Mouse (Mus musculus) C2C12 (cell line): ENCODE data around the gene Spred2.

Experiments used
- CEBPB ChIP-seq: IDR thresholded peaks from one replicate; pipeline ENCODE4 v1.6.1; 2011; ENCODE audit warnings: low read depth, mild to moderate bottlenecking, control low read depth, moderate library complexity
- CTCF ChIP-seq: IDR thresholded peaks from one replicate; pipeline ENCODE4 v1.5.1; 2011; ENCODE audit not compliant: control insufficient read depth, insufficient read depth, insufficient read length
- FOSL1 ChIP-seq: IDR thresholded peaks from one replicate; pipeline ENCODE4 v1.8.0; 2011; ENCODE audit warnings: mild to moderate bottlenecking, low read length; ENCODE audit not compliant: poor library complexity, insufficient read depth, severe bottlenecking
- MAX ChIP-seq: IDR thresholded peaks from one replicate; pipeline ENCODE4 v1.6.1; 2011; ENCODE audit warnings: mild to moderate bottlenecking, control low read depth
- MYOD1 ChIP-seq: IDR thresholded peaks from one replicate; pipeline ENCODE4 v1.6.1; 2011; ENCODE audit warnings: low read depth; ENCODE audit not compliant: control insufficient read depth, insufficient read length
- MYOG ChIP-seq: IDR thresholded peaks from one replicate; pipeline ENCODE4 v1.6.1; 2011; ENCODE audit not compliant: control insufficient read depth, insufficient read length; ENCODE audit errors: extremely low read depth
- USF1 ChIP-seq: IDR thresholded peaks from one replicate; pipeline ENCODE4 v1.6.1; 2011; ENCODE audit warnings: low read depth, mild to moderate bottlenecking, control low read depth, moderate library complexity

DNA sequence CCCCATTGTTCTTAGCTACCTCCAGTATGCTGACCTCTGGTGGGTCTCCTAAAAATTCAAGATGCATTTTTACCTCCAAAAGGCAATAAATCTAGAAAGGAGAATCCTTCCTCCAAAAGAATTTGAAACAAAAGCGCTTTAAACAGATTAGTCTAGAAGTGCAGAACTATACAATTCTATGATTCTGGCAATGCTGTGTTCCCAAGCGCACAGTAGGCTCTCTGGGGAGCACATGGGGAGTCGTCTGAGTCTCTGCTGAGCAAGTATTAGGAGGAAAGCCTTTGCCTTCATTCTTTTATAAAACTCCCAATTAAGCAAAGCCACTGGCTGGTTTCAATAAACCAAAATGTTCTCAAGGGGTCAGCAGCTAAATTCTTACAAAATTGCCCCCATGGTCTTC is 129.8 kb downstream of the Spred2 start:
- TF ChIP-seq MAX (no peak), MYOD1 (no peak), CTCF (no peak), FOSL1 (no peak), MYOG (no peak), USF1 (no peak), CEBPB (no peak)
